Mouse (Mus musculus): ENCODE measurements around the gene Fam184a. TPM values are rescaled to one million over a fixed set of nuclear protein-coding genes. Genes with fewer than 3 reads are reported as not detected.

The Fam184a gene
- polyA plus RNA-seq, 2 experiments, result 0.11 to 0.21 TPM

DNA sequence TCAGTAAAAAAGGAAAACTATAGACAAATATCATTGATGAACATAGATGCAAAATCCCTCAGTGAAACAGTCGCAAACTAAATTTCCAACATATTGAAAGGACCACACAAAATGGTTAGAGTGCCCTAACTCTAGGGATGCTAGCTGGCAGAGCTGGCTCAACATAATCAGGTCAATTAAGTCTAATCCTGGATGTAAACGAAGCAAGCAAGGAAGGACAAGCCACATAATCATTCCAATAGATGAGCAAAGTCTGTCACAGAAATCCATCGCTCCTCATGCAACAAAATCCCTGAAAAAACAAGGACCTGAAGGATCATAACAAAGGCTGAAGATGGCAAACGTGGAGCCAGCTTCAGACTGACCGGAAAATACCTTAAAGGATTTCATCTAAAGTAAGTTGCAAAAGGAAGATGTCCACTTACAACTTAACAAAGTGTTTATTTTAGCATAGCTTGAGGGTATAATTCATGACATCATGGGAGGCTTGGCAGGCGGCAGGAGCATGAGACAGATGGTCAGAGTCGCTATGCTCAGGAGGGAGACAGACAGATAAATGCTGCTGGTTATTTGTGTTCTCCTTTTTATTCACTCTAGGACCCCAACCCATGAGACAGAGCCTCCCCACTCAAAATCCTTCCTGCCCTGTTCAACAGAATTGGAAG is 15.6 kb downstream of the Fam184a start:
- Histone ChIP-seq H3K4me2 (ENCODE audit: low read depth) (no peak overlapping the region), H3K27ac (no peak overlapping the region), H3K36me3 (replicated peaks; ENCODE audit: control insufficient read depth, insufficient read depth, low read depth) (no peaks in the 10 kb centered on the region), H3K27me3 (ENCODE audit: control insufficient read depth, insufficient read depth, low read length) (no peaks in the 10 kb centered on the region), H3K9me3 (ENCODE audit: control insufficient read depth, low read length) (no peaks in the 10 kb centered on the region), H3K9ac (replicated peaks) (no peak overlapping the region), H3K4me3 (ENCODE audit: insufficient read depth in 1 of 2, low read depth in 2 of 2, low read length in 2 of 2) (no peak overlapping the region), H3K4me1 (replicated peaks; ENCODE audit: control insufficient read depth in 2 of 2, insufficient read depth in 2 of 2, low read length in 1 of 2) (no peaks in the 10 kb centered on the region)
- DNase-seq (ENCODE audit: low read depth in 3 of 3, low spot score in 3 of 3) (no peak), ATAC-seq (ENCODE audit: insufficient read depth) (no peak)
- TF ChIP-seq EP300 (IDR thresholded peaks at IDR 0.05; ENCODE audit: low read depth) (no peak), CTCF (IDR thresholded peaks at IDR 0.05; ENCODE audit: low read depth) (no peak)
- WGBS (ENCODE audit: insufficient replicate concordance), result 52% methylated on average over 7 of the region's 7 CpGs

DNA sequence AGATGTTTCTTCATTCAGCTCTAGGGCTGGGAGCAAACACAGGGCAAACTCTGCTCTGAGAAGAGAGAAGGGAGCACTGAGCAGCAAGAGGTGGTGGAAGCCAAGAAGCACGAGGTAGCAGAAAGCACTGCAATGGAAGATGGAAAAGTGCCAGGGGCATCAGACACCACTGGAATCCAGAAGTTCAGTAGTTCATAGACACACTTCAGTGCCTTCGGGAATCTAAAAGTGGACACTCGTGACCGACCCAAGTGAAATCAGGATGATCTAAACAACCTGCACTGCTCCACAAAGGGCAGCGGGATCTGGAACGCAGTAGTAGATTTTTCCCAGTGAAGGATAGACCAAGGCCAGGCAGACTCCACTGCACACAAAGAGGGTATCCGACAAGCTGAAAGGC is 18.6 kb downstream of the Fam184a start:
- Histone ChIP-seq H3K4me1 (replicated peaks; ENCODE audit: control insufficient read depth in 2 of 2, insufficient read depth in 2 of 2, low read length in 1 of 2) (no peaks in the 10 kb centered on the region), H3K36me3 (replicated peaks; ENCODE audit: control insufficient read depth, insufficient read depth, low read depth) (no peaks in the 10 kb centered on the region), H3K27ac (no peak overlapping the region), H3K4me3 (ENCODE audit: insufficient read depth in 1 of 2, low read depth in 2 of 2, low read length in 2 of 2) (no peak overlapping the region), H3K4me2 (ENCODE audit: low read depth) (no peak overlapping the region), H3K9ac (replicated peaks) (no peak overlapping the region), H3K9me3 (ENCODE audit: control insufficient read depth, low read length) (no peaks in the 10 kb centered on the region), H3K27me3 (ENCODE audit: control insufficient read depth, insufficient read depth, low read length) (no peaks in the 10 kb centered on the region)
- DNase-seq (ENCODE audit: low read depth in 3 of 3, low spot score in 3 of 3), result no peak
- TF ChIP-seq CTCF (IDR thresholded peaks at IDR 0.05; ENCODE audit: low read depth), result no peak
- TF ChIP-seq EP300 (IDR thresholded peaks at IDR 0.05; ENCODE audit: low read depth), result no peak
- 57% methylated on average over 7 of the region's 7 CpGs for WGBS (ENCODE audit: insufficient replicate concordance)
- no peak for ATAC-seq (ENCODE audit: insufficient read depth)

DNA sequence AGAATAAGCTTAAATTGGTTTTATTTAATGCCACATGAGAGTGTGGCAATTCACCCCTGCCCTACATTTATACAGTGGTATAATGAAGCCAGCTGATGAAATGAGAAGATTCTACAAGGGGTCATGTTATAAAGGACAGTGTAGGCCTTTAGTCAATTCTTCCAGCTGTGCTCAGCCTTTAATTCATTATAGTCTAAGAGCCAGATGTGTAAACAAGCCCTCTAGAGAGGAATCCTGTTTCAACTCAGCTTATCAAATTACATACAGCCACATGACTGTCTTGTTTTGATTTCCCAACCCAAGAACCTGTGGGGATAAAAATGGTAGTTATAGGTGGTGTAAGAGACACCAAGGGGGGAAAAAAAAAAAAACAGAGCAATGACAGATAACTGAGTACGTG is 22.0 kb downstream of the Fam184a start:
- Histone ChIP-seq H3K36me3 (replicated peaks; ENCODE audit: control insufficient read depth, insufficient read depth, low read depth) (no peaks in the 10 kb centered on the region), H3K9ac (replicated peaks) (no peak overlapping the region), H3K4me2 (ENCODE audit: low read depth) (no peak overlapping the region), H3K4me3 (ENCODE audit: insufficient read depth in 1 of 2, low read depth in 2 of 2, low read length in 2 of 2) (no peak overlapping the region), H3K27ac (no peak overlapping the region), H3K4me1 (replicated peaks; ENCODE audit: control insufficient read depth in 2 of 2, insufficient read depth in 2 of 2, low read length in 1 of 2) (no peaks in the 10 kb centered on the region), H3K27me3 (ENCODE audit: control insufficient read depth, insufficient read depth, low read length) (no peaks in the 10 kb centered on the region), H3K9me3 (ENCODE audit: control insufficient read depth, low read length) (no peaks in the 10 kb centered on the region)
- WGBS (ENCODE audit: insufficient replicate concordance), result 38% methylated on average over 1 of the region's 1 CpGs
- DNase-seq (ENCODE audit: low read depth in 3 of 3, low spot score in 3 of 3) (no peak), ATAC-seq (ENCODE audit: insufficient read depth) (no peak)
- no peak for TF ChIP-seq CTCF (IDR thresholded peaks at IDR 0.05; ENCODE audit: low read depth)
- no peak for TF ChIP-seq EP300 (IDR thresholded peaks at IDR 0.05; ENCODE audit: low read depth)

DNA sequence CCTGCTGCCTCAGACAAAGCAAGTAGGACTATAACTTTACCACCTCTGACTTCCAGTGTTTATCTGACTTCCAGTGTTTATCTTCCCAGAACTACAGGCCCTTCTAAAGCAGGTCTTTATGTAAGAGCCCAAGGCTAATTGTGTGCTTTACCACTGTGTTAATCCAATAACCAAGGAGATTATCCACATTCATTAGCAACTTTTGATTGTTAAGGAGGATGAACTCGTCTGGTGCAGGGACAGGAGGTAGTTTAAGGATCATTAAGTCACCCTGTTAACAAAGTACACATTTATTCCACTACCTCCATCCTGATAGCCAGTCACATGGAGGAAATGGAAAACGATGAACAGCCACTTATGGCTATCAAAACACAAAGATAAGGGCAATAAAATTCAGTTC is 25.6 kb downstream of the Fam184a start:
- no peak overlapping the region for H3K9ac ChIP-seq (replicated peaks)
- DNase-seq (ENCODE audit: low read depth in 3 of 3, low spot score in 3 of 3) (no peak), ATAC-seq (ENCODE audit: insufficient read depth) (no peak)
- WGBS (ENCODE audit: insufficient replicate concordance), result 23% methylated on average over 2 of the region's 2 CpGs
- no peaks in the 10 kb centered on the region for H3K9me3 ChIP-seq (ENCODE audit: control insufficient read depth, low read length)
- H3K4me2 ChIP-seq (ENCODE audit: low read depth), result no peak overlapping the region
- no peaks in the 10 kb centered on the region for H3K4me1 ChIP-seq (replicated peaks; ENCODE audit: control insufficient read depth in 2 of 2, insufficient read depth in 2 of 2, low read length in 1 of 2)
- H3K36me3 ChIP-seq (replicated peaks; ENCODE audit: control insufficient read depth, insufficient read depth, low read depth), result no peaks in the 10 kb centered on the region
- TF ChIP-seq CTCF (IDR thresholded peaks at IDR 0.05; ENCODE audit: low read depth) (no peak), EP300 (IDR thresholded peaks at IDR 0.05; ENCODE audit: low read depth) (no peak)
- H3K27ac ChIP-seq, result no peak overlapping the region
- no peaks in the 10 kb centered on the region for H3K27me3 ChIP-seq (ENCODE audit: control insufficient read depth, insufficient read depth, low read length)
- H3K4me3 ChIP-seq (ENCODE audit: insufficient read depth in 1 of 2, low read depth in 2 of 2, low read length in 2 of 2), result no peak overlapping the region

DNA sequence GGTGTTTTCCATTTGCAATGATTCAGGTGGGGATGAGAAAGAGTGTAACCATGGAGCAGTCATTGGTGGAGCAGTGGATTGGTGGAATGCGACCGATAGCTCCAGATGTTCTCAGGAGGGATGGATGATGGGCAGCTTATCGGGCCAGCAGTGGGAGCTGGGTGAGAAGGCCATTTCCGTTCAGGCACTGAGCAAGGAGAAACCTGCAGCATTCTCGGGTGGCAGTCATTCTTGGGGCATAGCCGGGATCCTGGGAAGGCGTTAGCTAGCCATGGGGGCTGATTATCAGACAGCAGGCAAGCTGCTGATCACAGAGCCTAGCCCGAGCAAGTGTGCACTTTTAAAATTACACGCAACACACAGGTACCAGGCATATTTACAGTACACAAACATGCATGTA is 46.4 kb downstream of the Fam184a start:
- Histone ChIP-seq H3K9me3 (ENCODE audit: control insufficient read depth, low read length) (no peaks in the 10 kb centered on the region), H3K27ac (no peak overlapping the region), H3K9ac (replicated peaks) (no peak overlapping the region), H3K36me3 (replicated peaks; ENCODE audit: control insufficient read depth, insufficient read depth, low read depth) (no peaks in the 10 kb centered on the region), H3K4me1 (replicated peaks; ENCODE audit: control insufficient read depth in 2 of 2, insufficient read depth in 2 of 2, low read length in 1 of 2) (no peaks in the 10 kb centered on the region), H3K27me3 (ENCODE audit: control insufficient read depth, insufficient read depth, low read length) (no peaks in the 10 kb centered on the region), H3K4me3 (ENCODE audit: insufficient read depth in 1 of 2, low read depth in 2 of 2, low read length in 2 of 2) (no peak overlapping the region), H3K4me2 (ENCODE audit: low read depth) (no peak overlapping the region)
- ATAC-seq (ENCODE audit: insufficient read depth) (no peak), DNase-seq (ENCODE audit: low read depth in 3 of 3, low spot score in 3 of 3) (no peak)
- no peak for TF ChIP-seq CTCF (IDR thresholded peaks at IDR 0.05; ENCODE audit: low read depth)
- 69% methylated on average over 9 of the region's 9 CpGs for WGBS (ENCODE audit: insufficient replicate concordance)
